Mouse (Mus musculus) embryo, embryonic 9.5 days (tissue): ENCODE measurements around the gene Csnka2ip.

Source experiments
- DNase-seq: peaks from one replicate; pipeline ENCODE4 v3.0.0-alpha.2; 2017; ENCODE audit errors: extremely low spot score

Gene Csnka2ip

GRCm38 (mm10) chr16:64602308-64602707 lies at the start of gene Csnka2ip:
Gene Csnka2ip, minus strand, starts transcription at chr16:64602408.
- no peak for DNase-seq

DNA sequence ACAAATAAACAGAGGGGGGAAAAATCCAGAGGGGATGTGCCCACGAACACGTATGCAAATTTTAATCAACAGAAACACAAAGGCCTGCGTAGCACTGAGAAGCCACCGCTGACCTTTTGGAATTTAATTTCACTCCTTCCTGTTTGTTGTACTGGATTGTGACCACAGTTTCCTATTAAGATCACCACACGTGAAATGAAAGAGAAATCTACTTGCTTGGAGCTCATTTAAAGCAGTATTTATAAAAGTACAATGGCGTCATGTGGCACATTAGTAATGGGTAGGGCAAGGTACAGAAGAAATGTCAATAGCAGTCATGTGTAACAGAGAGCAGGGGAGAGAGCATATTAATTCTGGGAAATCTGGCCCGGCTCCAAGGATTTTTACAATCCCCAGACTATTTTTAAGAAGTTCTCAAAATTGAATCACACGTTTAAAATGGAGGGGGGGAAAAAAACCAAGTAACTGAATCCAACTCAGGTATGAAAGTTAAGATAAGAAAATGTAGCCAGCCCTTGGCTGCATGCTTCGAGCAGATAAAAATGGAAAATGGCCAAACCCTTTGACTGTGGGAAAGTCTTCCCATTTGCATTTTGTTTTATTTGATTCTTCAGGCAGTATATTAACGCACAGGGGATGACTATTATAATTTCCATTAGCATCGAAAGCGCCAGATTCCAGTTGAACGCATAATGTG lies 47.5 kb upstream of the Csnka2ip start:
- DNase-seq, result no peak

GRCm38 (mm10) chr16:64647771-64648170 lies 45.6 kb upstream of the Csnka2ip start:
- DNase-seq, result no peak

GRCm38 (mm10) chr16:64635110-64635509 lies 32.9 kb upstream of the Csnka2ip start:
- no peak for DNase-seq

DNA sequence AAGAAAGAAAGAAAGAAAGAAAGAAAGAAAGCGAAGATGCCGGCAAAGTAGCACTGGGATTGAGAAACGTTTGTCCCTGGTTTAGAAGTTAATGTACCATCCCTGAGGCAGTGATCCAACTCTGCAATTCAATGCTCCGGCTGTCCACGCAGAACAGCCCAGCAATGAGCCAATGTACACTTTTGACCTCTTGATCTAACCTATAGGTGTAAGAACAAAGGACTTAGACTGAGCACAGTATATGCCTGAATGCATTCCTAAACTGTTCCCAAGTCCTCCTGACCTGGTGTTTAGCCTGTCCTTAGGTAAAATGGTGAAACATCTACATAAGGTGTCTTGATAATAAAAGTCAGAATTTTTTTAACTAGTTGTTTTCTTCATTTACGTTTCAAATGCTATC lies 17.9 kb upstream of the Csnka2ip start:
- no peak for DNase-seq

- DNase-seq, result no peak
Measured at GRCm38 (mm10) chr16:64614648-64615047, 12.4 kb upstream of the Csnka2ip start.

DNA sequence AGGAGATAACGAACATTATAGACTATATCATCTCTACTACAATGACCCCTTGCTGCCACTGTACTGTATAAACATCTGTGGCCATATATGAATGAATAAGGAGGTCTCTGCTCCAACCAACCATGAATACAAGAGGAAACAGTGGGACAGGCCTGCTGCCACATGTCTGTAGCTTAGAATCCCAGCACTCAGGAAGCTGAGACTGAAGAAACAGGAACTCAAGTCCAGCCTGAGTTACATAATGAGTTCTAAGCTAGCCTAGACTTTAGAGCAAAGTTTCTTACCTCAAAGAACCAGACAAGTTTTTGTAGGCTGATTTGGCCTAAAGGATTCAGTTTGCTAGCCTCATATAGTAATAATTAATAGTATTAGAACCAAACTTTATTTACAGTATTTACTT lies 5.6 kb upstream of the Csnka2ip start:
- no peak for DNase-seq

- no peak for DNase-seq
Measured at GRCm38 (mm10) chr16:64586825-64587224, 15.4 kb downstream of the Csnka2ip start.

DNA sequence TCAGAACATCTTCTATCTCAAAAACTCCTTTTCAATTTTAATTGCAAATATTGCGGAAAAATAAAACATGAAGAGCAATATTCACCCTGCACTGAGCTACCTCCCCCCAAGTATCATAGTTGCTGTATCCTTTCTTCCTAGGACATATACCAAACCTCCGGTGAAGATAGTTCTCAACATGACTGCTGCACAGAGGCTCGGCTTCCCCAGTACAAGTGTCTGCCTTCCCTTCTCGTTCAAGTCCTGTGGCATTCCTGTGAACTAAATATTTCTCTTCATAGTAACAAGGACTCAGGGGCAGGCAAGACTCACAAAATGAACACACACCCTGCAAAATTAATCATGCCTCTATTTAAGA lies 16.0 kb downstream of the Csnka2ip start:
- no peak for DNase-seq

GRCm38 (mm10) chr16:64585599-64586261 lies 16.5 kb downstream of the Csnka2ip start:
- no peak for DNase-seq

DNA sequence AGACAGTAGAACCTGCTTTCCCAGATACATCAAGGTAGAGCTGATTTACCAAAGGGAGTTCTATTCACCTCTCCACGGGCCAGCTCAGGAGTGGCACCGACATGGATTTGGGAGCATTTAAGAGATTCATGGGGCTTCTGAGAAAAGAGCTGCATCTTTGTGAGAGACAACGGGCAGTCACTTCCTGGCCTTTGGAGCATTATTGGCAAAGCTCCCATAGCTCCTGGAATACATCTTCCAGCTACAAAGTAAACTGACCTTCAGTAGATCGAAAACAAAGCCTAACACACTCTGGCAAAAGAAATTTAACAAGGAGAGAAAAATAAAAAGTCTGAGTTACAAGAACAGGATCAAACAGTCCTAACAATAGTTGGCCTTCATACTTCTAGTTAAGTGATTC lies 17.6 kb downstream of the Csnka2ip start:
- no peak for DNase-seq

DNA sequence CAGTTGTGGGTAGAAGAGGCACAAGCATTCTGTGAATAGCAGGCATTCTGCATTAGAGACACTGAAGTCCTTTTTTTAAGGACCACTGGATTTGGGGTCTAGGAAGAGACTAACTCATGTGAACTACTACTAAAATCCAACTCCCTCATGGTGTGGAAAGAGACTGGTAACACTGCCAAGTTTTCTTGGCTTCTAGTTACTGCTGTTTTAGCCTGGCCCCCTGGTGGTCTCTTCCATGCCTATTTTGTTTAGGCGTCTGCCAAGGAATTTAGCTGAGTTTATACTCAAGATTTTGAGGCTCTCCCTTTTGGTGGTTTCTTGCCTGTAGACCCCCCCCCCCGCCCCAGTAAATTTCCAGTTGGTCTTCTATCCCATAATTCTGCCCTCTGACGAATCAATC lies 18.8 kb downstream of the Csnka2ip start:
- DNase-seq, result no peak

- no peak for DNase-seq
Measured at GRCm38 (mm10) chr16:64569496-64569895, 32.7 kb downstream of the Csnka2ip start.

DNA sequence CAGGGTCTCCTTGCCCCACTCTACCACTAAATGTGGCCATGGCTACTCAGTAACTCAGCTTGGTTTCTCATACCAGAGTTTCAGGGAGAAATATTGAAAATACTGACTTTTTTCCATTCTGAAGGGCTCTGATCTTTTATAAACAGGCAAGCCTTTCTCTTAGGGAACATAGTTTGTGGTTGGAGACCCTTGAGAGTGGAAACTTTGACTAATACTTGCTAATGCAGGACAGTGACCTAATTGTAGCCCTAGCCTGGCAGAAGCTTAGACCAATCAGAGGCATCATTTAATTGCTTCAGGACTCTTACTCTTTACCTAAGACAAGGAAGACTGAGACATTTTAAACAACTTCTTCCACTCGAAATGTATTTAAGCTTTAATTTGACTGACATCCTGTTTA lies 39.1 kb downstream of the Csnka2ip start:
- no peak for DNase-seq

DNA sequence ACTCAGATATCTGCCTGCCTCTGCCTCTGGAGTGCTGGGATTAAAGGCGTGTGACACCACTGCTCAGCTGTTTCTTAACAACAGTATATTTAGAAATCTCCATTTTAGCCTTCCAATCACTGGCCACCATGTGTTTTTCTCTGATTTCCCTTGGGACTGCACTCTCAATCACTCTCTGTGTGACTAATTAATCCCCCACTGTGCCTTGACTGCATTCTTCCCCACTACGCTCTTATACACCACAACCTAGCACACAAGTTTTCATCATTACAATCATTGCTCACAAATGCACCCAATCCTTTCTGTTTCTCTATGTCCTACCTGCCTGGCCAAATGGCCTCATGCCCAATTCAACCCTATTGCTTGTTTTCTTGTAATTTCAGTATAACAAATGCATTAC lies 43.7 kb downstream of the Csnka2ip start:
- no peak for DNase-seq

GRCm38 (mm10) chr16:64526883-64527282 lies 75.3 kb downstream of the Csnka2ip start:
- no peak for DNase-seq

DNA sequence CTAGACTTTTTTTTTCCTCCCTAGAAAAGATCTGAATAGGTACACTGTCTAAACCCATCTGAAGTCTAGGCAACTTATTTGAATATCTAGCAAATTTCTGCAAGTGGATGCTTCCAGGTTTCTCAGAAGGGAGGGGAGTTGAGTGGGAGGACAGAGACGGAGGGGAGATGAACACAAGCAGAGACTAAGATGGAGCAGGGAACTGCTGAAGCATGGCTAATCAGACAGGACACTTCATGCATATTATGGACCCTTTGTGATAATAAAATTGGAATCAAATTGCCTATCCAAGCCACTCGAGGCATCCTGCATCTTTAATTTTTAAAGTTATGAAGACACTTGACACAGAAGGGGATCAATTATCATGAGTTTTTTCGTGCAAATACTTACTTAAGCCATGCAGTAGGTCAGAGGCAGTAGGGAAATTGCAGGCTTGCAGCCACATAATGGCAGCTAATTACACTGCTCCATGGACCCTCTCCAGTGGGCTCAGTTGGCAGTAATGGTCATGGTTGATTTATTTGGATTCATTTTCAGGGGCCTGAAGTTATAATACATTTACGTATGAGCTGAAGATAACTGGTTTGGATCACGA lies 78.1 kb downstream of the Csnka2ip start:
- no peak for DNase-seq

DNA sequence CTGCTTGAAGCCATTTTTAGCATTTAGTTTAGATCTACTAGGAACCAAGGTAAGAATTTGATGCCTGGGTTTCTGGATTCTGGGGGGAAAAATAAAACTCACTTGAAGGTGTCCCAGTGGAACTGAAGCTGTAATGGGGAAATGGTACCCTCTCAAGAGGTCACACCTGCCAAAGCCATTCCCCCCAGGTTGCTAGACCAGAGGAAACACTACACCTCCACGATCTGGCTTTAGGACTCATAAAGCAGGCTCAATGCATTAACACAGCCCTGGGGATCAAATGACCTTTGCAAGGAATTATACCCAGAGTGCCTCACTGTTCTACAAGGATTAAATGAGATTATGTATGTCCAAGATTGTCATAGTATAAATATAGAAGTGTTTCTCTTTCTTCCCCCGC lies 88.8 kb downstream of the Csnka2ip start:
- DNase-seq, result no peak
